Mouse (Mus musculus): ENCODE results near the gene Antxrl.
A peak's percentile ranks its signal among the peaks of the same experiment; 100 is the strongest.

Gene Antxrl

GRCm38 (mm10) chr14:34104892-34105291 lies 52.4 kb downstream of the Antxrl start:
- peak; percentile 79 for DNase-seq (ENCODE audit: low spot score)

DNA sequence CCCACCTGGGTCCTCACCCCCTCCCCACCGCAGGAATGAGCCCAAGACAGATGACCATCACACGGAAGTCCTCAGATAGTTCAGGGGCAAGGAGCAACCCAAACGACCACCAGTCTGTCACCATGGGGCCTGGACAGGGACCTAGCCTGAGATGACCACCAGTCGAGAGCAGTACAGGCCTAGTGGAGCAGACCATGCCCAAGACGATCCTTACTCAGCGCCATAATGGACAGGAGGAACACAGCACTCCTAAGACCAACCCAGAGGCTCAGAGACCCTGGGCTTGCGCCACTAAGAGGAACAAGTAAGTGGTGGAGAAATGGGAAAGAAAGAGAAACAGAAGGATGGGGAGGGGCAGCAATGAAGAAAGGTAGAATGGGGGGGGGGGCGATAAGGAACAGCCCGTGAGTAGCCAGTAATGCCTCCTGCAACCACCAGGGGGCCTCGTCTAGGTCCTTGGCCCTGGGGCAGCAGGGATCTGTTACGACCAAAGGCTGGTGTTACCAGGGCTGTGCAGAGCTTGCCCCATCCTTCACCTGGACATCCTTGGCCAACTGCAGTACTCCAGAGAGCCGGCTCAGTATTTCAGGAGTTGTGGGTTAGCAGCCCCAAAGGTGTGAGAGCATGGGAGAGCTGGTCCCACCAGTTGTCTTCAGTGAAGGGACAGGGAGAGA lies 54.0 kb downstream of the Antxrl start:
- peak; percentile 46 for DNase-seq (ENCODE audit: low spot score)

DNA sequence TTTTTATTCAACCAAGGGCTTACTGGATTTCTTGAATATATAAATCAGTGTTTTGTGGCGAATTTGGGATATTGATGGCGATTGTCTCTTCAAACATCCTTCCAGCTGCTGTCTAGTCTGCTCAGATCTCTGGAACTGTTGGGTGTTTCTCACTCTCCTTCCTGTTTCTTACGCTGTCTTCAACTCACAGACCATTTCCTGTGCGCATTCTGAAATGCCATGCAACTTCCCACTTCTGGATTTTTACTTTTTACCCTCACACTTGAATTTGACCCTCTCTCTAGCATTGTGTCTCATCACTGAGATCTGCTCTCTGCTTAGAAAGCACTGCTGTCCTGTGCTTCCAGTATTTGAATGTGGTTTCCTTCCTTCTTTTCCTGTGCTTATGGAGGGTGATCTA lies 55.1 kb downstream of the Antxrl start:
- DNase-seq (ENCODE audit: low spot score): no peak

DNA sequence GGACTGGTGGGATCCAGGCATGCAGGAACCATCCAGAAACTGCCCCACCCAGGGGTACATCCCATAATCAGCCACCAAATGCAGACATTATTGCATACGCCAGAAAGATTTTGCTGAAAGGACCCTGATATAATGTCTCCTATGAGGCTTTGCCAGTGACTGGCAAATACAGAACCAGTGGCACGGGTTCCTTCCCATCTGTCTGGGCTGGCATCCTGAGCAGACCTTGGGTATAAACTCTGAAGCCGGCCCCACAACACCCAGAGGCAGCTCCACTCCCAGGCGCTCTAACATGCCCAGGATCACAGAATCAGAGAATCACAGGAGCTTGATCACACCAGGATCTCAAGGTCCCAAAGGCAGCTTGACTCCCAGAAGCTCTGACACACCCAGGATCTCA lies 61.8 kb downstream of the Antxrl start:
- DNase-seq (ENCODE audit: low spot score): no peak

GRCm38 (mm10) chr14:34119046-34119723 lies 66.7 kb downstream of the Antxrl start:
- DNase-seq (ENCODE audit: low spot score): no peak

- DNase-seq (ENCODE audit: low spot score): no peak
Measured at GRCm38 (mm10) chr14:34120016-34120910, 67.8 kb downstream of the Antxrl start.

DNA sequence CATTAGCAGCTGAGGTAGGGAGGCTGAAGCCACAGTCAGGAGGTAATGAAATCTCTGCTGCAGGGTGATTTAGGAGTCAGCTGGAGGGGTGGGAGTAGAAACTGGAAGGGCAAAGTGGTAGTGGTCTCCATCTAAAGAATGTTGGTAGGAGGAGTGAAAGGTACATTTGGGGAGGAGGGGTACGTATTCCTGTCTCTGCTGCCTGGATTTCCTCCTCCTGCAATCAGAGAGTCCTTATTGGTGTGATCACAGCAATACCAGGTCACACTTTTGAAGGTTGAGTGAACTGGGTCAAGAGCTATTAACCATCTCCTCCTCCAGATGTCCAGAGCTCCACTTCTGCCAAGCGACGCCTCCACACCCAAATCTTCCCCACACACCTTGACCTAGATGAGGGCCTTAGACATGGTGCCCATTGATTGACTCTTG lies 68.4 kb downstream of the Antxrl start:
- no peak for DNase-seq (ENCODE audit: low spot score)

- no peak for DNase-seq (ENCODE audit: low spot score)
Measured at GRCm38 (mm10) chr14:34121691-34122090, 69.2 kb downstream of the Antxrl start.
